Mouse (Mus musculus) layer of hippocampus, postnatal 25 days (tissue): ENCODE results near the gene Egfl8. TPM values are rescaled to one million over a fixed set of nuclear protein-coding genes. Genes with fewer than 3 reads are reported as not detected.

Source experiments
- DNase-seq, 2 experiments: peaks; one replicate each; pipeline ENCODE4 v3.0.0; 2022; ENCODE audit warnings: mixed read lengths in 2 of 2, low spot score in 1 of 2; ENCODE audit errors: extremely low spot score in 1 of 2
- total RNA-seq, 2 experiments: library from RNA; stranded (reverse); gene quantifications; 2 replicates each; pipeline ENCODE4 v1.2.3; 2021

The Egfl8 gene
- total RNA-seq, 2 experiments from 2014 or later = 2.1 to 3.7 TPM

DNA sequence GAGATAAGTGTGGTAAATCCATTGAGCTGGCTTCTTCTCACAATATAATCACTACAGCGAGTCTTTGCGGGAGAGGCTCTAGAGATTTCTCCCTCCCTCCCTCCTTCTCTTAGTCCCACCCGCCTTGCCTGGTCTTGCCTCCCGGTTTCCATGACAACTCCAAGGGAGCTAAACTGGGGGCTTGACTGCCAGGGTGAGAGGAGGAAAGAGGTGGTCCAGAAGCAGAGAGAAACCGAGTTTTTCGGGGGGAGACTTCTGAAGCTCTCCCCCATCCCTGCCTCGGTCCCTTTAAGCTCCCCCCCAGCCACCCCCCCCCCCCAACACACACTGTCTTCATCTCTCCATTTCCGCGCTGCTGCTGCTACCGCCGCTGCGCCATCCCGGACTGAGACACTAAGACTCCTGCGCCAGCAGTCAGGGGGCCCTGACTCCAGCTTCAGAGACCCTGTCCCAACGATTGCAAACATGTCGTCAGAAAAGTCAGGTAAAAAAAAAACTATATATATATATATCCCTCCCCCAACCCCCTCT lies 13.5 kb upstream of the Egfl8 start, which contains the start of gene Prrt1:
Gene Prrt1 (plus strand): TSS at position 313 of the 531 bp plus-strand sequence.
- DNase-seq = no peak

GRCm38 (mm10) chr17:34628644-34628967 lies 12.8 kb upstream of the Egfl8 start:
- no peak for DNase-seq

GRCm38 (mm10) chr17:34627943-34628643 lies 12.3 kb upstream of the Egfl8 start, which contains the start of gene Ppt2:
Gene Ppt2 (minus strand): TSS chr17:34628510.
- DNase-seq = no peak

DNA sequence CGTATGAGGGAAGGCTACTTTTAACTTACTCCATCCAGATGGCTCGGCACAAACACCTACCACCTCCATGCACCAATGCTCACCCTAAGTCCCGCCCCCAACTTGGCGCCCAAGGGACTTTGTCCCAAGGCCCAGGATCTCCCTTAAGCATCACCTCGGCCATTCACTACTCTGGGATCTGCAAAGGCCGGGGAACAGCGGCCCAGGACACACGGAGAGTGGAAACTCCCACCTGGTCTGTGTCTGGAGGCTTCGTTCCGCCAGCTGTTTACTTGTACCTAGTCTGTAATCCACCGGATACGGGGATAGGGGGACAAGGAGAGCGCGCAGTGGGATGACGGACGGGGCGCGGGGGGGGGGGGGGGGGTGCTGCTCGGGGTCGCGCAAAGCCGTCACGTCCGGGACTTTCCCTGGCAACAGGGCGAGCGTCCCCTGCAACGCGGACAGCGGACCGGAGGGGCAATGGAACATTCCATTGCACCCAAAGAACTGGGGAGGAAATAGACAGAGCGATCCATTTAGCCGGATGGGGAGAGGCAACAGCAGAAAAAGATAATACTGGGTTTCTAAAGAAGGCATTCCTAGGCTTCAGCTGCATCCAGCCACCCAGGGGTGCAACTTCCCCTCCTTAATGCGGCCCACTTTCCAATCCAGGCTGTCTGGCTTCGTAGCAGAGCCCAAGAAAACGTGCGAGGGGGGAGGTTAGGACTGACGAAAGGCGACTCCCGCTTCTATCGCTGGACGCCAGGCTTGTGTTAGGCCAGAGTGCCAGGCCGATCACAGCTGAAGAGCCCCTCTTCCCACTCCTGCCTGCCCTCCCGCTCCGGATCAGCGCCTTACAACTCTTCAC lies 11.5 kb upstream of the Egfl8 start:
- peak; percentile 65 to 70 for DNase-seq

- no peak for DNase-seq
Measured at GRCm38 (mm10) chr17:34626773-34627092, 11.0 kb upstream of the Egfl8 start.

DNA sequence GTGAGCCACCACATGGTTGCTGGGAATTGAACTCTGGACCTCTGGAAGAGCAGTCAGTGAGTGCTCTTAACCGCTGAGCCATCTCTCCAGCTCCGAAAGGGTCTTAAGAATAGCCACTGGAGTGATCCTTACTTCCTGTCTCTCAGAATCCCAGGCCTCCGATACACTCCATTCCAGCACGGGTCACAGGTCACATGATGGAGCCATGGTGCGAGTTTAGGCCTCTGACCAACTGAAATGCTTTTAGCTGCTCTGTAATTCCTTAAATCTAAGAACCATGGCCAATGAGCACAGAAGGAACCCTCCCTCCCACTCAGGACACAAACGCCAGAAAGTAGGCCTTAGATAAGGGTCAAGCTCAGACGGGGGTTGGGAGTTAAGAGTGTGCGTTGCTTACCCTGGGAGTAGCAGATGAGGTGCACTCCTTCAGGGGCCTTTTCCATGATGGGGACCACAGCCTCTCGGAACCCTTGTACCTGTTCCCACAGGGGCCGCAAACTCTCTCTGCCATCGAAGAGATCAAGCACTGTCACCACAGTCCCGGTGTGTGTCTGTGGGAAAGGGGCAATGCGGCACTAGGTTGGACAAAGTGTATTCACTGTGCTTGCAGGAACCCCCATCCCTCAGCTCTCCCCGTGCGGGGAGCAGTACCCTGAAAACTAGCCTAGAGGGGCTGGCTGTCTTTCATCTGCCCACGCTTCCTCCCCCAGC lies 10.4 kb upstream of the Egfl8 start:
- no peak for DNase-seq

- DNase-seq = no peak
Measured at GRCm38 (mm10) chr17:34624981-34625380, 9.2 kb upstream of the Egfl8 start.

- no peak for DNase-seq
Measured at GRCm38 (mm10) chr17:34623161-34623560, 7.4 kb upstream of the Egfl8 start.

DNA sequence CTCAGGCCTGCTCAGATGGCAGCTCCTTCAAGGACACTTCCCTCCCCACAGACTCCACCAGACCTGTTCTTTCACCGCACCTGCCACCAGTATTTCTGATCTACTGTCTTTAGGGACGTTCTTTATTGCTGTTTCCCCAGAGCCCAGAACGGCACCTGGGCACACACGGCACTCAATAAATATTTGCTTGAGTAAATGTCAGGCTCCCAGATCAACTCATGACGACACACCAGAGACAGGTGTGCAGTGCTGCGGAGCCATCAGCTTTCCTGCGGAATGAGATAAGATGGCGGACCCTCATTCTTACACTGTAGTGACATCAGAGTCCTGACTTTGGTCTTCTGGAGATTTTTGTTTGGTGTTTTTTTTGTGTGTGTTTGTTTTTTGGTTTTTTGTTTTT lies 5.2 kb upstream of the Egfl8 start:
- DNase-seq = no peak

DNA sequence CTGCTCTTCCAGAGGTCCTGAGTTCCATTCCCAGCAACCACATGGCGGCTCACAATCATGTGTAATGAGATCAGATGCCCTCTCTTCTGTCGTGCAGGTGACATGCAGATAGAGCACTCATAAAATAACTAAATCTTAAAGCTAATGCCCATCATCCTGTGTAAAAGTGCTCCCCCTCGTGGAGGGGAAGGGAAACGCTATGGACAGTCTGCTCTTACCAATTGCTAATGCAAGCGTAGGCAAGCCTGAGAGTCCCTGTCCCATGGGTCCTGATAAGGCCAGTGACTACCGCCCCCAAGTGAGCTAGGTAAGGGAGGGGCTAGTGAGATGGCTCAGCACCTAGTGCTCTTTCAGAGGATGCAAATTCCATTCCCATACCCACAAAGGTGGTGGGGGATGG lies 3.2 kb upstream of the Egfl8 start:
- peak in 1 of 2 experiments; percentile 77 for DNase-seq

GRCm38 (mm10) chr17:34613830-34614229 lies 1.9 kb downstream of the Egfl8 start:
- DNase-seq = no peak

DNA sequence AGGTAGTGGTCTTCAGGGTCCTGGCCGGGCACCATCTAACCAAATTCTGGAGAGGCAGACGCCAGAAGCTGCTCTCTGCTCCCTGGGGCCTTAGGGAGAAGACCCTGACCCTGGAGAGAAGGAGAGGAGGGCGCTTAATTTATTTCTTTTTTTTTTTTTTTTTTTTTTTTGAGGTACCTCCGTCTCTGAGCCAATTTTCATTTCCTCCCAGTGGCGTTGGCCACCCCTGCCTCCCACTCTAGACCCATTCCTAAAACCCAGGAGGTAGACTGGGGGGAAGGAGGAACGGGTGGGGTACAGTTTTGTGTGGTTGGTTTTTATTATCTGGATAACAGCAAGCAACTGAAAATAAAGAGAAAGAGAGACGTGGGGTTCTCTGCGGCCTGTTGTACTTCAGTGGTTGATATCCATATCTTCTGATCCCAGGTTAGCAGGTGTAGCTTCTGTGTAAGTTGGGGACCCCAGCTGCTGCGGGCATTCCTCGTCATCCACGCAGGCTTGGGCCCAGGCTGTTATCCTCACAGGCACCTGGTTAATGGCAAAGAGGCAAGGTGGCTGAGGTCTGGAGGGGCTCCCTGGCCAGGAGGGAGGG lies 2.6 kb downstream of the Egfl8 start:
- DNase-seq = no peak

DNA sequence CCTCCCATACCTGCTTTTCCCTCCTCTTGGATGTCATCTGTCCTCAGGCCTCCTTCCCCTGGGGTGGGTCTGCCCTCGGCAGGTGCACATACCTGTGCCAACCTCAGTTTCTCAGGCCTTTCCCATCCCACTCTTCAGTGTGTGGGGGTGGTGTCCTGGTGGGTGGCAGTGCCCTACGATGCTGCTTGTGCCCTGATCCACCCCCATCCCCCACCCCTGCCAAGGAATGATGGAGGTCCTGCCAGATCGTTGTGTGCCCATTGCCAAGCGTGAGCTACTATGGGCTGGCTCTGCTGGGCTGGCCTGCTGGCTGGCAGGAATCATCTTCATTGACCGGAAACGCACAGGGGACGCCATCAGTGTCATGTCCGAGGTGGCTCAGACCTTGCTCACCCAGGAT lies 4.7 kb downstream of the Egfl8 start:
- DNase-seq = no peak

GRCm38 (mm10) chr17:34607997-34608396 lies 7.8 kb downstream of the Egfl8 start:
- DNase-seq = no peak

DNA sequence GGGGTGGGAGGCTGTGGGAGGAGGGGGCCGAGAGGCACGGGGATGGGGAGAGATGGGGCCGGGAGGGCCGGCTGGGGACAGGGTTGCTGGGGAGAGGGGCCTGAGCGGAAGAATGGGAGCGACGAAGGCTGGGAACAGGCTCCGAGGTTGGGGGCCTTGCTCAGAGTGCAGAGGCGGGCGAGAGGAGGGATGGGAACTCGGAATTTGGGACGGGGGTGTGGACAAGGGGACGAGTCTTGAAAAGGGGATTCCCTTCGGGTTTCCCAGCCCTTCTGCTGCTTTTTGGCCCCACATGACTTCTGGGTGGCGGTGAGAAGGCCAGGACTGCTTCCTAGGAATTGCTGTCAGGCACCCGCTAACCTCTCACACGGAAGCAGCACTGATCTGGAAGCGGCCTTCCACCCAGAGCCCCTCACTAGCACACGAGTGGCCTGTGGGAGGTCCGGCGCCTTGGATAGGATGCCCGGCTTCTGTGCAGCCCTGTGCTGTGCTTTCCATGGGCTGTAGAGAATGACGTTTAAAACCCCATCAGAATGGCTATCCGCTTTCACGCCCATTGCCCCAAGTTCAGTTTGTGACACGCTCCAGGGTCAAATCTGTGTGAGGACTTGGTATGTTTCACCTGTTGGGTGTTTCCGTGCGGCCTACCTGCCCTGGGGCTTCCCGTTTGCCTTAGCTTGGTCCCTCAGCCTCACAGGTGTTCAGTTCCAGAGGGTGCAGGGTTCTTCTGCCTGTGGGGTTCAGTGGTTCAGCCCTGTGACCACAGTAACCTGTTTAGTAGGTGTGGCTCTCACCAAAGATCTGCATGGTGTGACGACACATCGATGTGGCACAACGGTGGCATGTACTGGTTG lies 9.4 kb downstream of the Egfl8 start:
- no peak for DNase-seq

GRCm38 (mm10) chr17:34605609-34606008 lies 10.2 kb downstream of the Egfl8 start:
- peak; percentile 93 to 97 for DNase-seq

DNA sequence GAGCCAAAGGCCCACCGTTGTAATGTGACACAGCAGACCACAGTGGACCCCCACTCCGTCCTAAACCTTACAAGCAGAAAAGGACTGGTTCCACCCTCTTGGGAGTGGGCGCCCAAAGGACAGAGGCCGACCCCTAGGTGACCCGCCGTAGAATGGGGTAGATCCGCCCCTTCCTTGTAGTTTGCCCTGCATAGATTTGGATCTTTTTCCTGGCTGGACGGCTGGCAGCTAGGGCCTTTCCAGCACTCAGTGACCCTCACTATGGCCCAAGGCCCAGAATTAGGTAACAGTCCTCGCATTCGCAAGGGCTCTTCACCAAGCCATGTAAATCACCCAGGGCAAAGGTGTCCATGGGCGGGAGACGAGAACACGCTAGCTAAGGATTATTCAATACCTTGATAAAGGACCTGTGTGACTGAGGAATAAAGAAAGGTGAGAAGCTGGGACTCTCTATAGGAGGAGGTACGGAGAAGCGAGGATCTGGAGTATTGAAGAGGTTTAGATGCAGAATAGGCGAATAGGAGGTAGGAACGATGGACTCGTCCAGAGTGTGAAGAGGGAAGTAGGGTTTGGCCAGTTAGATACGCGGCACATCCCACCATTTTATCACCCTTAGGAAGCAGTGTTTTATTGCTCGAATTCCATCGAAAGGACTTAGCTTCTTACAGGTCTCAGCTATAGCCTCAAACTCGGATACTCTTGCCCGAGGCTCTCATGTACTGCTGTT lies 11.1 kb downstream of the Egfl8 start:
- DNase-seq = no peak

- peak; percentile 86 to 88 for DNase-seq
Measured at GRCm38 (mm10) chr17:34604061-34604508, 11.7 kb downstream of the Egfl8 start, which contains the start of gene Agpat1. Gene Agpat1 (plus strand): TSS chr17:34604262.
